Mouse (Mus musculus): ENCODE measurements at regions not wholly inside any gene's neighbourhood (a gene's known extent, or its start where the extent isn't known, plus 50 kb on each side); places are given as distances from the start of the nearest gene placed in this dataset.

- no peak for DNase-seq (ENCODE audit: low spot score)
Observed at GRCm38 (mm10) chr13:35383624-35384018, 276.0 kb upstream of the Cdyl start.

- DNase-seq (ENCODE audit: low spot score): no peak
Observed at GRCm38 (mm10) chr13:35388380-35388779, 271.3 kb upstream of the Cdyl start.

DNA sequence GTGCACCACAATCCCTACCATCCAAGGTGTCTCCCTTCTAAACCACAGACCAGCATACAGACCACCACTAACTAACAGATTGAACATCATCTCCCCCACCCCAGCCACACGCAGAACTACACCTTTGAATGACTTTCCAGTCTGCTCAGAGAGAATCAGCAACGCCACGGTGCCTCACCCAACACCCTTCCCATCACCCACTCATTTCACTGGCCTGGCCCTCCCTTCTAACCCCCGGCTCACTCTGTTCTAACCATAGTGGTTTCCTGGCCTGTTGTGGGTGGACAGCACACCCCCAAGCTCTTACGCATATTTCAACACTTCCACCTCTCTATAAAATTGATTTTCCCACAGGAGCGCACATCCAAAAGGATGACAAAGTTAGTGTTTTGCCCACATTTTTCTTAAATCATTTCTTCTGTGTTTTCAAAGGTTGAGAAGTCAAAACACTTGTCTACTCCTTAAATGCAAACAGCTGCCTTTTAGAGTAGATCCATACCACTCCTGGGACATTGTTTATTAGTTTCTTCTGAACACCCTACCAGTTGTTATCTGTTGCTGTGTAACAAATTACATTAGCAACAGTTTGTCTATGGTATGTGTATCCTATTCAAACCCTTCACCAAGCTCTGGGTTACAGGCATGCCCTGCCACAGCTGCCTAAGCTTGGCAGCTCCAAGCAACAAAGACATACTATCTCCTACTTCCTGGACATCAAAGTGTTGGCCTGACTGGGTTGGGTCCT lies 269.7 kb upstream of the Cdyl start:
- DNase-seq (ENCODE audit: low spot score): no peak

DNA sequence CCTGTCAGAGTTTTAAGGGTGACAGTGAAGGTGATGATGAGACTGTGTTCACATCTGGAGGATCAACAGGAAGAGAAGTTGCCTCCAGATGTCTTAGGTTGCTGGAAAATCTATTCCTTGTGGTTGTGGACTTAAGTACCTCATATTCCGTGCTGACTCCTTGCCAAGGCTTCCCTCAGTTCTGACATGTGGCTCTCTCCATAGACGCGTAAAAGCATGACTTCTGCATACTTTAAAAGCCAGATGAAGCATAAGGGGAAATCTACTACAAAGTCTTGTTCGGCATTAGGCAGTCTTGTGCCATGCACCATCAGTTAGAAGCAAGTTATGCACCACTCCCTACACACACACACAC lies 269.1 kb upstream of the Cdyl start:
- DNase-seq (ENCODE audit: low spot score): no peak

DNA sequence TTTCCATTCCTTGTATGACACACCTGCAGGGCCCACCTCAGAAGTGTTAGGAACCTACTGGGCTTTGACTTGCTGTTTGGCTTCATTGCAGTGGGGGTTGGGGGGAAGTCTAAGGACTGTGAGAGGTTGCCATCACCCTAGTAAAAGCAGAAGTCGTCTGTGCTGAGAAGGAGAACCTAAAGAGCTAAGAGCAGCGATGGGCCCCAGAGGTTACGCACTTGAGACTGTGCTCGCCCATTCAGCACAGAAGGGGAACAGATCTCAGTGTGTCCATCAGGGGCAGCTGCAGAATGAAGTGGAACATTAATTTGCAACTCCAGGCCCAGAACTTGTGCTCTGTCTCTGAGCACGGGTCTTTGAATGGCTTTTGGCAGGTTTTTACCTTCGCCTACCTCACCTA lies 267.5 kb upstream of the Cdyl start:
- DNase-seq (ENCODE audit: low spot score): no peak

DNA sequence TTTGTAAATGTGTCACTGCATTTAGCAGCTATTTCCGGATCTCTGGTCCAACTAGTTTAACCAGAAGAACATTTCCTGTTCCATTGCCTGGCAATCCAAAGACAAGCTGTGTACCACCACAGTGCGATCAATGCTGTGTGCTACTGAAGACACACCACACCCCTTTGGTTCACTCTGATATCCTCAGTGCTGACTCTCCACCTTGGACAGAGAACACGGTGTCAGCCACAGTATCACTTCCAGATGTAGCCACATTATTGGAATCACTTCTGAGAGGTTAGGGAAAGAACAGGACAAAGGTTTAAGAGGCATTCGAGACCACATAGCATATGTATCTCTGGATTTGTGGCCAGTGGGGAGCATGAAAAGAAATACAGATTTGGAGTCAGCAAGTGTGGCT lies 264.4 kb upstream of the Cdyl start:
- DNase-seq (ENCODE audit: low spot score): no peak

DNA sequence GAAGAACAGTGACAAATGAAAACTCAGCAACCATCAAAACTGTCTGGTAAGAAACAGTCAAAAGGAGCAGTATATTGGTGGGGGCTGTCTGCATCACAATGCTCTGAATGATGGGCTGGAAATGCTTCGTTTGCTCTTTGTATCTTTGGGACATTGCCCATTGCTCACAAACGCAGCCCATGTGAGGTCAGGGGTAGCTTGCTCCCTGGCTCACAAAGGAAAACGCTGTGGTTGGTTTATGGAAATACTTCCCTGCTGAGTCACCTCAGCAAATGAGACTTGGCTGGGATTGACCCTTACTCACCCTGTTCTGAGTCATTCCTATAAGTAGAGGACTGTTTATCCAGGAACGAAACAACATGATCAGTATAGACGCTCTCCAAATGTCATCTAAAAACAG lies 264.0 kb upstream of the Cdyl start:
- DNase-seq (ENCODE audit: low spot score): no peak

- DNase-seq (ENCODE audit: low spot score): no peak
Observed at GRCm38 (mm10) chr13:35397166-35397565, 262.5 kb upstream of the Cdyl start.

- DNase-seq (ENCODE audit: low spot score): no peak
Observed at GRCm38 (mm10) chr13:35398192-35398591, 261.4 kb upstream of the Cdyl start.

GRCm38 (mm10) chr13:35402856-35403255 lies 256.8 kb upstream of the Cdyl start:
- no peak for DNase-seq (ENCODE audit: low spot score)

DNA sequence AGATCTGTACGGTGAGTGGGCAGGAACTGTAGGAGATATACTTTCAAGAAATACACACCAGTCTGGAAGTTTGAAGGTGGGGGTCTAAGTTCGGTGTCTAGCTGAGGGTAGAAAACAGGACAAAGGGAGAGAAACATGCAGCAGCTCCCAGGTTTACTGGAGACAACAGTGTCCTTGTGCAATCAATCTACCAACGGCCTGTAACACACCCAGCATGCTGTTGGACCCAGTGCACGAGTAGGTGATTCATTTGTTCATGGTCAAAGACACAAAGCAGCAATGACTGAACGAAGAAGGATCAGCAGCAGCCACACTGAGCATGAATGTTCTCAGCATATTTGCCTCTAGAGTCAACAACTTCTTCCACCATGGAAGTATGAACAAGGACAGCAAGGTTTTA lies 255.2 kb upstream of the Cdyl start:
- DNase-seq (ENCODE audit: low spot score): no peak

- DNase-seq (ENCODE audit: low spot score): no peak
Observed at GRCm38 (mm10) chr13:35405384-35405783, 254.2 kb upstream of the Cdyl start.

GRCm38 (mm10) chr13:35417500-35417899 lies 242.1 kb upstream of the Cdyl start:
- no peak for DNase-seq (ENCODE audit: low spot score)

DNA sequence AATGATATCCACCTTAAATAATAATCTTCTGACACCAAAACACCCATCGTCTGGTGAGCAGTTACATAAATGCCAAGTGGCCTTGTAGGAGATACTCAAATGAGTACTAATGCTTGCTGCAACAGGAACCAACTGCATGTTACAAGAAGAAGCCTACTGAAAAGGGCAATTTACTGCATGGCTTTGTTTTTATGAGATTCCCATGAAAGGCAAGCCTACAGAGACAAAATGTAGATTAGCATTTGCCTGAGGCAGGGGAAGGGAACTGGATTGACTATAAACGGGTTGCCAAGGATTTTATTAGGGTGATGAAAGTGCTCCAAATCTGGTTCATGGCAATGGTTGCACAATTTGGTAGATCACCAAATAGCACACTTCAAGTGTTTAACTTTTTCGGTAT lies 239.6 kb upstream of the Cdyl start:
- no peak for DNase-seq (ENCODE audit: low spot score)

DNA sequence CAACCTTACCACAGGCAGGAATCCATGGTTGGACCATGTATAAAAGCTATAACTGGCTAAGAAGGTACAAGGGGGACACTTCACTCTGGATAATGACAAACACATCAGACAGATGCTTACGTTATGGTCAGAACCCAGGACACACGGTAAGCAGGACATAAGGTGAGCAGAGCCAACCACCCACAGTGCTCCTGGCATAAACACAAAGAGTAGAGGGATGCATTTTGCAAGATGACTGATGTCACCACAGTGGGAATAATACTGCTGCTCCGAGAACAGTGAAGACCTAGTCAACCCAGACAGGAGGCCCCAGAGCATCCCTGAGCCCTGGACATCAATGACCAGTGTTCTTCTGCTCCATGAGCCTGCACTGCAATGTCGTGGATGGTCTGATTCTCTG lies 233.6 kb upstream of the Cdyl start:
- no peak for DNase-seq (ENCODE audit: low spot score)

DNA sequence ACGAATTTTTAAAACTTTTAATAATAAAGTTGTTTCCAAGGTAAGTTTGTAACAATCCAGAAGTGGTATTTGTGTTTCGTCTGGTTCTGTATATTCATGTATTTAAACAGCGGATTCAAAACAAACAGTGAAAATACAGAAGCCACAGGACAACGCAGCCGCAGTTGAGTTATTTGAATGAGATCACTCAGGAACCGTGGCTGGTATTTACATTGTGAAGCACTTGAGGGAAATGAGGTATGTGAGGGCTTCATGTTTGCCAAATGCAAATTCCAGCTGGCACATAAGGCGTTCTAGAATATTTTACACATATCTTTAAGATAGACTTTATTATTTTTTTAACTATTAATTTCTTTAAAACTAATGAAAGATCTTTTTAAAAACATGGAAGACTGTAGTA lies 224.5 kb upstream of the Cdyl start:
- no peak for DNase-seq (ENCODE audit: low spot score)

DNA sequence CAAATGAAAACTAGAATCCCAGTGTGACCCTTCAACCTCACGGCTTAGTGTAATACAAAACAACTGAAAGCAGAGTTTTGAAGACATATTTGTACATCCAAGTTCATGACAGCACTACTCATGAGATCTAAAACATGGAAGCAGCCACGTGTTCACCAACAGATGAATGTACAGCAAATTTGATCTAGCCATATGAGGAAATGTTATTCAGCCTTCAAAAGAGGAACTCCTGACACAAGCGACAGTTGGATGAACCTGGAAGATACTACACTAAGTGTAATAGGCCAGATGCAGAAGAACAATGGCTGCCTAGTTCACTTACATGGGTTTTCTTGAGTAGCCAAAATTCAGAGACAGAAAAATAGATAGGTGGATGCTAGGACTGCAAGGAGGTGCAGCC lies 212.0 kb upstream of the Cdyl start:
- DNase-seq (ENCODE audit: low spot score): no peak

GRCm38 (mm10) chr13:35452420-35452819 lies 207.2 kb upstream of the Cdyl start:
- no peak for DNase-seq (ENCODE audit: low spot score)

- no peak for DNase-seq (ENCODE audit: low spot score)
Observed at GRCm38 (mm10) chr13:35453222-35453914, 206.3 kb upstream of the Cdyl start.

GRCm38 (mm10) chr13:35460051-35460450 lies 199.6 kb upstream of the Cdyl start:
- no peak for DNase-seq (ENCODE audit: low spot score)

- DNase-seq (ENCODE audit: low spot score): no peak
Observed at GRCm38 (mm10) chr13:35463231-35463630, 196.4 kb upstream of the Cdyl start.

DNA sequence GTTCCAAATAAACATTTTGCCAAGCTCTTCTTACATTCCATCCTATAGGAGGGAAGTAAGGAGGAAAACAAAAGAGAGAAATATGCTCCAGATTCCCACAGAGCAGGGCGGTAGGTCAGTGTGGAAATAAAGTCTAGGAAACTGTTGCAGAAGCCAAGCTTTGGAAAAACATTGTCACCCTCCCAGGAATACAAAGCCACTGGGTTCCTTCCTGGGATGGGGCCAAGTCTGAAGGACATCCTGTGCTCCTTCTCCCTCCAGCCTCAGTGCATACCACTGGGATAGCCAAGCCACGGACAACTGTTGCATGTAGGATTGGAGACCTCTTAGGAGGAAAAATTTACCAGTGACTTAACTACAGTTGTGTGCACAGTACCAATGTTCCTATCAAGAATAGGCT lies 195.8 kb upstream of the Cdyl start:
- DNase-seq (ENCODE audit: low spot score): no peak

DNA sequence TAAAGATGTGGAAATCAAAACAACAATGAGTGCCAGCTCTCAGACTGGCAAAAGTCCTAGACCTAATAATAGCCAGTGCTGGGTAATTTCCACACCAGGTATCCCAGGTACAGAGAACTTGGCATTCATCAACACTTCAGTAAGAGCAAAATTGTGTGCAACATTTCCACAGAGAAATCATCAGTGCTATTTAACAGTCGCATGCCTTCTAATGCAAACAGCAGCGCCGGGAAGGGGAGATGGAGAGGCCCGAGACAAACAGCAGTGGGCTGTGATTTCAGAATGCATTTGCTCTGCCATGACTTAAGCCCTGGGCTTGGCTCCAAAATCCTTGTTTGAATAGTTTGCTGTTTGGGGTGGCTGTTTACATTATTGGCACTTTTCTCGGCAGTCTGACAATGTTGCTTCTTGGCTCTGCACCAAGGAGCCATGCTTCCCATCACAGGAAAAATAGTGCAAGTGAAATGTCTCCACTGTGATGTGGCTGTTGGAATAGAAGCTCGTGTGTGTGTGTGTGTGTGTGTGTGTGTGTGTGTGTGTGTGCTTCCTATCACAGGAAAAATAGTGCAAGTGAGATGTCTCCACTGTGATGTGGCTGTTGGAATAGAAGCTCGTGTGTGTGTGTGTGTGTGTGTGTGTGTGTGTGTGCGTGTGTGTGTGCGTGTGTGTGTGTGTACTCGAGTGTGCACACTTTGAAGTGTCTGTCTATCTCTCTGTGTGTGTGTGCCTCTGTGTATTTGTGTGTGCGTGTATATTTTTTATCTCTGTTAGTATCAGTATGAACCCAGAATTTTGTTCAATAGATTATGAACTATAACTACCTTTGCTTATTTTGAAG lies 190.1 kb upstream of the Cdyl start:
- DNase-seq (ENCODE audit: low spot score): no peak
